Mouse (Mus musculus): ENCODE results near the gene Psma5. TPM values are rescaled to one million over a fixed set of nuclear protein-coding genes. Genes with fewer than 3 reads are reported as not detected.

The Psma5 gene
- total RNA-seq, 2 experiments from 2014 or later: 39.8 to 55.6 TPM

Other genes starting within 250 kb of the Psma5 start
- 160 and 254 TPM in 2 replicates for gene Gstm1, start 239.0 kb upstream of the Psma5 start, total RNA-seq (2015; ENCODE audit: low replicate concordance)
- gene Gstm1, start 239.0 kb upstream of the Psma5 start, total RNA-seq (2017; ENCODE audit: low replicate concordance): 49.2 and 74.5 TPM in 2 replicates
- gene Gstm4, start 212.0 kb upstream of the Psma5 start, total RNA-seq (2015; ENCODE audit: low replicate concordance): 4.2 and 8.4 TPM in 2 replicates
- 0.28 and 0.51 TPM in 2 replicates for gene Gstm4, start 212.0 kb upstream of the Psma5 start, total RNA-seq (2017; ENCODE audit: low replicate concordance)
- gene Ampd2, start 170.3 kb upstream of the Psma5 start, total RNA-seq (2015; ENCODE audit: low replicate concordance): 7.1 and 8.6 TPM in 2 replicates
- 3.1 and 14.5 TPM in 2 replicates for gene Ampd2, start 170.3 kb upstream of the Psma5 start, total RNA-seq (2017; ENCODE audit: low replicate concordance)
- 0.84 TPM in 1 of 2 replicates, not detected in the other for gene Gnat2, start 164.1 kb upstream of the Psma5 start, total RNA-seq (2015; ENCODE audit: low replicate concordance)
- gene Gnat2, start 164.1 kb upstream of the Psma5 start, total RNA-seq (2017; ENCODE audit: low replicate concordance): 0.09 and 0.56 TPM in 2 replicates
- gene Gnai3, start 110.8 kb upstream of the Psma5 start, total RNA-seq (2015; ENCODE audit: low replicate concordance): 46.8 and 63.4 TPM in 2 replicates
- gene Gnai3, start 110.8 kb upstream of the Psma5 start, total RNA-seq (2017; ENCODE audit: low replicate concordance): 38.2 and 46.0 TPM in 2 replicates
- gene Gpr61, start 102.0 kb upstream of the Psma5 start, total RNA-seq (2015; ENCODE audit: low replicate concordance): not detected in 2 replicates
- gene Gpr61, start 102.0 kb upstream of the Psma5 start, total RNA-seq (2017; ENCODE audit: low replicate concordance): not detected in 2 replicates
- not detected in 2 replicates for gene Amigo1, start 70.6 kb upstream of the Psma5 start, total RNA-seq (2015; ENCODE audit: low replicate concordance)
- gene Amigo1, start 70.6 kb upstream of the Psma5 start, total RNA-seq (2017; ENCODE audit: low replicate concordance): 0.77 TPM in 1 of 2 replicates, not detected in the other
- 0.63 and 1.3 TPM in 2 replicates for gene Cyb561d1, start 55.7 kb upstream of the Psma5 start, total RNA-seq (2015; ENCODE audit: low replicate concordance)
- gene Cyb561d1, start 55.7 kb upstream of the Psma5 start, total RNA-seq (2017; ENCODE audit: low replicate concordance): 1.1 and 1.7 TPM in 2 replicates
- 0.58 and 0.84 TPM in 2 replicates for gene Atxn7l2, start 46.0 kb upstream of the Psma5 start, total RNA-seq (2015; ENCODE audit: low replicate concordance)
- gene Atxn7l2, start 46.0 kb upstream of the Psma5 start, total RNA-seq (2017; ENCODE audit: low replicate concordance): 0.56 and 1.4 TPM in 2 replicates
- not detected in 2 replicates for gene Sypl2, start 30.3 kb upstream of the Psma5 start, total RNA-seq (2015; ENCODE audit: low replicate concordance)
- gene Sypl2, start 30.3 kb upstream of the Psma5 start, total RNA-seq (2017; ENCODE audit: low replicate concordance): not detected in 2 replicates
- 16.7 and 20.3 TPM in 2 replicates for gene Sort1, start 27.2 kb downstream of the Psma5 start, total RNA-seq (2015; ENCODE audit: low replicate concordance)
- 12.4 and 18.3 TPM in 2 replicates for gene Sort1, start 27.2 kb downstream of the Psma5 start, total RNA-seq (2017; ENCODE audit: low replicate concordance)
- gene Mybphl, start 108.0 kb downstream of the Psma5 start, total RNA-seq (2015; ENCODE audit: low replicate concordance): not detected in 2 replicates
- not detected in 2 replicates for gene Mybphl, start 108.0 kb downstream of the Psma5 start, total RNA-seq (2017; ENCODE audit: low replicate concordance)
- 4.4 and 5.9 TPM in 2 replicates for gene Psrc1, start 126.9 kb downstream of the Psma5 start, total RNA-seq (2015; ENCODE audit: low replicate concordance)
- 9.5 and 14.1 TPM in 2 replicates for gene Psrc1, start 126.9 kb downstream of the Psma5 start, total RNA-seq (2017; ENCODE audit: low replicate concordance)
- gene Celsr2, start 158.6 kb downstream of the Psma5 start, total RNA-seq (2015; ENCODE audit: low replicate concordance): not detected in 2 replicates
- gene Celsr2, start 158.6 kb downstream of the Psma5 start, total RNA-seq (2017; ENCODE audit: low replicate concordance): 0.14 TPM in 1 of 2 replicates, not detected in the other
- 15.5 and 20.4 TPM in 2 replicates for gene Sars, start 188.3 kb downstream of the Psma5 start, total RNA-seq (2015; ENCODE audit: low replicate concordance)
- 91.9 and 143 TPM in 2 replicates for gene Sars, start 188.3 kb downstream of the Psma5 start, total RNA-seq (2017; ENCODE audit: low replicate concordance)